Mouse (Mus musculus): ENCODE results near the gene Nceh1. TPM values are rescaled to one million over a fixed set of nuclear protein-coding genes. Genes with fewer than 3 reads are reported as not detected.

The Nceh1 gene
- polyA plus RNA-seq, 1 experiment from 2014 or later = 5.1 TPM

DNA sequence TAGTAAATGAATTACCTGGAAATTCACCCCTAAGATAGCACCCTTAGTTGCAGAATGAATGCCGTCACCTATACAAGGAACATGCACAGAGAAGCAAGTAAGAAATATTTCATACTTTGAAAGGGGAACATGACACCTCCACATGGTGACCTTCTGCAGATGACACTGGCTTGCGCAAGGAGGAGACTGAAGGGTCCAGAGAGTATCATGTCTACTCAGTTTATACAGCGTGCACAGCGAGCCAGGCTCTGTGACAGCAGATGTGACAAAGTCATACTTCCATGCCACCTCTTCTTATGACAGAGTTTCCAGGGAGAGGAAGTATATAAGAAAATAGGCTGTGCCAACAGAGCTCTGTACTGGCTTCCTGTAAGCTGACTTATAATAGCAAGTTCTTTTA is 128.7 kb downstream of the Nceh1 start:
- Histone ChIP-seq H3K4me3 (replicated peaks) (no peak overlapping the region), H3K4me1 (replicated peaks) (no peaks in the 10 kb centered on the region), H3K27ac (replicated peaks) (no peak overlapping the region), H3K27me3 (no peaks in the 10 kb centered on the region), H3K9ac (no peak overlapping the region), H3K4me2 (no peak overlapping the region), H3K9me3 (replicated peaks) (no peaks in the 10 kb centered on the region), H3K36me3 (replicated peaks) (no peaks in the 10 kb centered on the region)
- ATAC-seq (ENCODE audit: insufficient read depth) = no peak
- 62% methylated on average over 4 of the region's 4 CpGs for WGBS (ENCODE audit: insufficient replicate concordance)

DNA sequence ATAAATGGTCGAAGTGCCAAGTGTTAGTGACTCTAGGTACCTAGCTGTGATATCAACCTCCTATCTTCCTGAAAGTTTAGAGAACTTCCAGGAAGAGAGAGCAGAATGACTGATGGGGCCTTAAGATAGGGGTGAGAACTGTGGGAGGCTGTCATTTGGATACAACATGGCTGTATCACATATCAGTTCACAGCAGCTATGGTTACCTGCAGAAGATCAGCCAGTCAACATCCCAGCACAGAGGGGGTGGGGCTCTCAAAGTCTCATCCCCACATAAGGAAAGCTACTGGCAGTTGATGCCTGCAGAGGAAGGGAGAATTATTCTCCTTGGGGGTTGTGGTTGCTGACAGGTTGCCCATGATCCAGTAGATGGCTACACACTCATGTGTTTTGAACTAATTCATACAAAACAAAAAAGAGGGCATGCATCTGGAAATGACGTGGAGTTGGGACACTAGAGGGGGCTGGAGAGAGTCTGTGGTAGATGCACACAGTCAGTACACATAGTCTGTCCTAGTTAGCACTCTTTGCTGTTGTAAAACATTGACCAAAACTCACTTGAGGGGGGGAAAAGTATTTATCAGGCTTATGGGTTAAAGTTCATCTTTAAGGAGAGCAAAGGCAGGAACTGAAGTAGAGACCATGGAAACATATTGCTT is 131.9 kb downstream of the Nceh1 start:
- no peaks in the 10 kb centered on the region for H3K36me3 ChIP-seq (replicated peaks)
- no peaks in the 10 kb centered on the region for H3K27me3 ChIP-seq
- no peak overlapping the region for H3K9ac ChIP-seq
- no peak overlapping the region for H3K27ac ChIP-seq (replicated peaks)
- no peak overlapping the region for H3K4me3 ChIP-seq (replicated peaks)
- ATAC-seq (ENCODE audit: insufficient read depth) = no peak
- H3K4me2 ChIP-seq = no peak overlapping the region
- no peaks in the 10 kb centered on the region for H3K9me3 ChIP-seq (replicated peaks)
- 0 out of 2 replicates have a peak, but pooled peaks cover 3% of the 10 kb centered on the region for H3K4me1 ChIP-seq (replicated peaks)
- 24% methylated on average over 2 of the region's 2 CpGs for WGBS (ENCODE audit: insufficient replicate concordance)

GRCm38 (mm10) chr3:27316559-27317287 is 134.0 kb downstream of the Nceh1 start, which contains the start of gene Tnfsf10:
Gene Tnfsf10, plus strand, starts transcription at chr3:27317028.
- 31% methylated on average over 9 of the region's 9 CpGs for WGBS (ENCODE audit: insufficient replicate concordance)
- peak within 1 kb of the TSS; percentile 40 for H3K4me3 ChIP-seq (replicated peaks)
- 0 out of 2 replicates have a peak, but pooled peaks cover 3% of the 10 kb centered on the region for H3K4me1 ChIP-seq (replicated peaks)
- no peak for ATAC-seq (ENCODE audit: insufficient read depth)
- no peak within 1 kb of the TSS for H3K27ac ChIP-seq (replicated peaks)
- H3K27me3 ChIP-seq = no peaks in the 10 kb centered on the region
- H3K9ac ChIP-seq = no peak within 1 kb of the TSS
- H3K36me3 ChIP-seq (replicated peaks) = no peaks in the 10 kb centered on the region
- no peaks in the 10 kb centered on the region for H3K9me3 ChIP-seq (replicated peaks)
- peak within 1 kb of the TSS; percentile 53 for H3K4me2 ChIP-seq

DNA sequence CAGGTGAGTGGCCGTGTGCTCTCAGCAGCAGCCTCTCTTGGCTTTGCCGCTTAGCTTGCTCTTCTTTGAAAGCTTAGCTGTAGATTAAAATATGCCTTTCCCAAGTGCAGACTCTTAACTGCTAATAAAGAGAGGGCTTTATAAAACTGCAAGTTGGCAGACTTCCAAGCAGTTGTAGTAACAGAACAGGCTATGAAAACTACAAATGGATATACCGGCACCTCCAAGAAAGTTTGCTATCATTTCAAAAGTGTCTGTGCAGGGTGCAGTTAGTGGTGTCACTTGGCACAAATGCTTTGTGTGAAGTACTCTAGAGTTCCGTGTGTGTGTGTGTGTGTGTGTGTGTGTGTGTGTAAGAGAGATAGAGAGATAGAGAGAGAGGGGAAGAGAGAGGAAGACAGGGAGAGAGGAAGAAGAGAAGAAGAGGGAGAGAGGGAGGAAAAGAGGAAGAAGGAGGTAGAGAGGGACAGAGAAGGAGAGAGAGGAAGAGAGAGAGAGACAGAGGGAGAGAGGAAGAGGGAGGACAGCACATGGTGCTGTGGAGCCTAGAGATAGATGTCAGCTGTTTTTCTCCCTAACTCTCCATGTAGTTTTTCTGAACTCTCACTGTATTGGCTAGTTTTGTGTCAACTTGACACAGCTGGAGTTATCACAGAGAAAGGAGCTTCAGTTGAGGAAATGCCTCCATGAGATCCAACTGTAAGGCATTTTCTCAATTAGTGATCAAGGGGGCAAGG is 134.7 kb downstream of the Nceh1 start:
- no peaks in the 10 kb centered on the region for H3K27me3 ChIP-seq
- no peak overlapping the region for H3K9ac ChIP-seq
- H3K4me1 ChIP-seq (replicated peaks) = 0 out of 2 replicates have a peak, but pooled peaks cover 3% of the 10 kb centered on the region
- no peak overlapping the region for H3K27ac ChIP-seq (replicated peaks)
- no peaks in the 10 kb centered on the region for H3K9me3 ChIP-seq (replicated peaks)
- peak overlapping the region; percentile 40 for H3K4me3 ChIP-seq (replicated peaks)
- WGBS (ENCODE audit: insufficient replicate concordance) = 27% methylated on average over 4 of the region's 4 CpGs
- H3K4me2 ChIP-seq = peak overlapping the region; percentile 53
- no peaks in the 10 kb centered on the region for H3K36me3 ChIP-seq (replicated peaks)
- ATAC-seq (ENCODE audit: insufficient read depth) = no peak

GRCm38 (mm10) chr3:27319650-27320049 is 136.9 kb downstream of the Nceh1 start:
- no peak overlapping the region for H3K4me3 ChIP-seq (replicated peaks)
- WGBS (ENCODE audit: insufficient replicate concordance) = 77% methylated on average over 1 of the region's 1 CpGs
- no peak overlapping the region for H3K27ac ChIP-seq (replicated peaks)
- no peaks in the 10 kb centered on the region for H3K36me3 ChIP-seq (replicated peaks)
- 0 out of 2 replicates have a peak, but pooled peaks cover 3% of the 10 kb centered on the region for H3K4me1 ChIP-seq (replicated peaks)
- no peak overlapping the region for H3K4me2 ChIP-seq
- no peaks in the 10 kb centered on the region for H3K9me3 ChIP-seq (replicated peaks)
- no peaks in the 10 kb centered on the region for H3K27me3 ChIP-seq
- H3K9ac ChIP-seq = no peak overlapping the region
- ATAC-seq (ENCODE audit: insufficient read depth) = no peak

GRCm38 (mm10) chr3:27320613-27321495 is 138.1 kb downstream of the Nceh1 start:
- no peaks in the 10 kb centered on the region for H3K27me3 ChIP-seq
- H3K9me3 ChIP-seq (replicated peaks) = no peaks in the 10 kb centered on the region
- H3K9ac ChIP-seq = no peak overlapping the region
- 58% methylated on average over 9 of the region's 9 CpGs for WGBS (ENCODE audit: insufficient replicate concordance)
- H3K4me1 ChIP-seq (replicated peaks) = 0 out of 2 replicates have a peak, but pooled peaks cover 3% of the 10 kb centered on the region
- H3K36me3 ChIP-seq (replicated peaks) = no peaks in the 10 kb centered on the region
- no peak overlapping the region for H3K4me2 ChIP-seq
- ATAC-seq (ENCODE audit: insufficient read depth) = no peak
- no peak overlapping the region for H3K4me3 ChIP-seq (replicated peaks)
- H3K27ac ChIP-seq (replicated peaks) = no peak overlapping the region

GRCm38 (mm10) chr3:27322591-27322990 is 139.8 kb downstream of the Nceh1 start:
- Histone ChIP-seq H3K4me2 (no peak overlapping the region), H3K9ac (no peak overlapping the region), H3K27me3 (no peaks in the 10 kb centered on the region), H3K36me3 (replicated peaks) (no peaks in the 10 kb centered on the region), H3K4me3 (replicated peaks) (no peak overlapping the region), H3K27ac (replicated peaks) (no peak overlapping the region), H3K9me3 (replicated peaks) (no peaks in the 10 kb centered on the region), H3K4me1 (replicated peaks) (no peaks in the 10 kb centered on the region)
- 66% methylated on average over 9 of the region's 9 CpGs for WGBS (ENCODE audit: insufficient replicate concordance)
- ATAC-seq (ENCODE audit: insufficient read depth) = no peak

DNA sequence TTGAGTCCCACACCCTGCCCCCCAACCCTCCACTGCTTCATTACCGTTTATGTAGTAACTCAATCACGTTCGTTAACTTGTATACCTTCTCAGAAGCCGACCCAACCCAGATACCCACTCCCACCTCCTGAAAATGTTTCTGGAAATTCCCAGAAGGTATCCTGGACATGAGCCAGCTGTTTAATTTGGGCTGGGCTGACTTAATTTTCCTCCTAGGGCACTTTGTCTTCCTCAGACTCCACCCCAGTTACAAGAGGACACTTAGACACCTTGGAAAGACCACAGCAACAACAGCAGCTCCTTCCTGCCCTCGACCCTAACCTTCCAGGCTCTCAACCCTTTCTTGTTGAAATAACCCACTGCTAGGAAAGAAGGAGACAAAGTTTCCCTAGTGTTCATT is 140.8 kb downstream of the Nceh1 start:
- 65% methylated on average over 5 of the region's 5 CpGs for WGBS (ENCODE audit: insufficient replicate concordance)
- no peaks in the 10 kb centered on the region for H3K36me3 ChIP-seq (replicated peaks)
- no peak overlapping the region for H3K27ac ChIP-seq (replicated peaks)
- H3K9ac ChIP-seq = no peak overlapping the region
- no peak for ATAC-seq (ENCODE audit: insufficient read depth)
- no peaks in the 10 kb centered on the region for H3K27me3 ChIP-seq
- H3K4me2 ChIP-seq = no peak overlapping the region
- no peak overlapping the region for H3K4me3 ChIP-seq (replicated peaks)
- no peaks in the 10 kb centered on the region for H3K9me3 ChIP-seq (replicated peaks)
- no peaks in the 10 kb centered on the region for H3K4me1 ChIP-seq (replicated peaks)

- Histone ChIP-seq H3K36me3 (replicated peaks) (no peaks in the 10 kb centered on the region), H3K27me3 (no peaks in the 10 kb centered on the region), H3K4me1 (replicated peaks) (no peaks in the 10 kb centered on the region), H3K27ac (replicated peaks) (no peak overlapping the region), H3K9ac (no peak overlapping the region), H3K4me3 (replicated peaks) (no peak overlapping the region), H3K9me3 (replicated peaks) (no peaks in the 10 kb centered on the region), H3K4me2 (no peak overlapping the region)
- no peak for ATAC-seq (ENCODE audit: insufficient read depth)
- WGBS (ENCODE audit: insufficient replicate concordance) = 42% methylated on average over 4 of the region's 4 CpGs
These were observed 143.9 kb downstream of the Nceh1 start for GRCm38 (mm10) chr3:27326633-27327191.

- Histone ChIP-seq H3K9ac (no peak overlapping the region), H3K4me3 (replicated peaks) (no peak overlapping the region), H3K36me3 (replicated peaks) (no peaks in the 10 kb centered on the region), H3K9me3 (replicated peaks) (no peaks in the 10 kb centered on the region), H3K27ac (replicated peaks) (no peak overlapping the region), H3K27me3 (no peaks in the 10 kb centered on the region), H3K4me2 (no peak overlapping the region), H3K4me1 (replicated peaks) (no peaks in the 10 kb centered on the region)
- whole genome bisulfite sequencing (ENCODE audit: insufficient replicate concordance) = 62% methylated on average over 5 of the region's 5 CpGs
- ATAC-seq (ENCODE audit: insufficient read depth) = no peak
These were observed 147.9 kb downstream of the Nceh1 start for GRCm38 (mm10) chr3:27330706-27331105.
